Mouse (Mus musculus): ENCODE data around the gene Satb1. TPM values are rescaled to one million over a fixed set of nuclear protein-coding genes. Genes with fewer than 3 reads are reported as not detected.

The Satb1 gene
- total and polyA plus RNA-seq, 3 experiments: not detected

DNA sequence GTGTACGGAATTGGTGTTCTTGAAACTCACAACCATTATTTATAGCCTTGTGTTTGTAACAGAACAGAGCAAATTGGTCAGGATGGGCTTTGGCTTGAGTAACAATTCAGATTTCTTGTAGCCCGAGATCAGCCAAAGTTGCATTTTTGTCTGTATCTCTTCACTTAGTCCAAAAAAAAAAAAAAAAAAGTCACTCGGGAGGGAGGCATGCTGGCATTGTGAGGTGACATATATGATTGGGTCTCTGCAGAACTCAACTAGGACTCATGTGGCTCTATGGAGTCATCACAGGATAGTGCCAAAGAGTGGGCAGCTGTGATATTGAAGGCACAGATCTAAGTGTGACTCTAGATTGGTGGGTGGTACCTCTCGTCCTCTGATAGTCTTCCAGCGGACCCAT, 3.2 kb upstream of the Satb1 start:
- no peak for DNase-seq (ENCODE audit: extremely low read depth)
- Histone ChIP-seq H3K4me2 (ENCODE audit: insufficient read depth, low read depth, poor library complexity, severe bottlenecking) (no peak overlapping the region), H3K9me3 (replicated peaks; ENCODE audit: low read length) (peaks cover 56% of the 10 kb centered on the region), H3K36me3 (replicated peaks in 1 of 2; ENCODE audit: control insufficient read depth in 1 of 2, insufficient read depth in 1 of 2, low read length in 1 of 2) (no peaks in the 10 kb centered on the region), H3K9ac (ENCODE audit: insufficient read depth, low read depth) (no peak overlapping the region), H3K4me3 (replicated peaks in 1 of 3; ENCODE audit: low read depth in 2 of 3, low read length in 2 of 3, poor library complexity in 1 of 3) (no peak overlapping the region), H3K27me3 (replicated peaks) (no peaks in the 10 kb centered on the region), H3K4me1 (ENCODE audit: control insufficient read depth in 1 of 2, insufficient read depth in 2 of 2) (no peaks in the 10 kb centered on the region), H3K27ac (ENCODE audit: insufficient read depth, low read depth) (no peak overlapping the region), H3K79me2 (replicated peaks; ENCODE audit: control insufficient read depth, extremely low read depth, insufficient read depth, poor library complexity, severe bottlenecking) (no peaks in the 10 kb centered on the region)
- TF ChIP-seq PAX5 (IDR thresholded peaks at IDR 0.05; ENCODE audit: low read length) (no peak), TBP (conservative IDR thresholded peaks at IDR 0.05; ENCODE audit: low read depth, low read length) (no peak), GABPA (IDR thresholded peaks at IDR 0.05; ENCODE audit: insufficient replicate concordance, low read depth, low read length) (no peak), ZNF384 (IDR thresholded peaks at IDR 0.05; ENCODE audit: low read depth, low read length) (no peak), MYC (IDR thresholded peaks at IDR 0.05; ENCODE audit: low read depth, low read length) (no peak), NRF1 (IDR thresholded peaks at IDR 0.05; ENCODE audit: low read depth, low read length) (no peak), E2F4 (IDR thresholded peaks at IDR 0.05; ENCODE audit: insufficient replicate concordance, low read depth, low read length) (no peak), MAZ (IDR thresholded peaks at IDR 0.05; ENCODE audit: low read depth, low read length) (no peak), ELF1 (IDR thresholded peaks at IDR 0.05; ENCODE audit: low read depth, low read length) (no peak), RAD21 (IDR thresholded peaks at IDR 0.05; ENCODE audit: low read depth, low read length) (no peak), ZC3H11A (IDR thresholded peaks at IDR 0.05; ENCODE audit: low read depth, low read length) (no peak), BHLHE40 (IDR thresholded peaks at IDR 0.05; ENCODE audit: low read depth, low read length) (no peak), POLR2A (IDR thresholded peaks at IDR 0.05; ENCODE audit: low read depth, low read length) (no peak), USF1 (IDR thresholded peaks at IDR 0.05; ENCODE audit: low read depth, low read length) (no peak), USF2 (conservative IDR thresholded peaks at IDR 0.05; ENCODE audit: low read depth, low read length) (no peak)
- dilution Hi-C loops (cut with MboI; ENCODE audit: extremely low pct_ligation_motif_present, extremely low pct_unique_long_range_greater_than_20kb, low sequenced_read_pairs) (no loop called here), in situ Hi-C loops (cut with MboI; ENCODE audit: low pct_ligation_motif_present, low pct_unique_long_range_greater_than_20kb, low sequenced_read_pairs) (no loop called here)

DNA sequence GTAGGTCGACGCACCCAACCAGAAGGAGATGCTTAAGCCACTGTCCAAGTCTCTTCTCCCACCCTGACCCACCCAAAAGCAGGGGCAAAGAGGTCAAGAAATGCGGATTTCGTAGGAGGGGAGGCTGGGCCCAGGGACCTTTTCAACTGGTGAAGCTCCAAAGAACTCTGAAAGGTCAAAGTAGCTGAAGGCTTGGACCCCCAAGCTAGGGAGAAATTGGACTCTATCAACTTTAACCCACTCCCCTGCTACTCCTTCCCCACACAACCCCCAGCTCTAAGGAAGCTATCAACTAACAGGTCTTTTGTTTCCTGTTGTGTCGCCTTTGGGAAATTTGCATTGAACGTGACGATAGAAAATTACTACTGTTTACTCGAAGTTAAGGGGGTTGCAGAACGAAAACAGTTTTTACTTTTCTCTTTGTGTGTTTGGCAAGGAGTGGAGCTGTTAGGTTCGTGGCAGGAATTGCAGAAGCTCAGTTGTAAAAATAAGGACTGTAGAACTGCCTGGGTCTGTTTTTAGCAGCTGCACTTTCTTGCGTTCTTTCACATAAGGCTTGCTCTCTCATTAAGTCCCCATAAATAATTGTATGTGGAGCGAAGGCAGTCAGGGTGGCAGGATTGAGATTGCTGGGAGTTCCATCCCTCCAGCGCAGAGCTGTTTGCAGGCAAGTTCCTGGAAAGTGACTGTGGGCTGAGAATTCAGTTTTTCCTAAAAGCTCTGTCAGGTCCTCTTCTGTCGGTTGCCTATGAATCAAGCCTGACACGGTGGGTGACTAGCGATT, 680 bp upstream of the Satb1 start:
- in situ Hi-C loops (cut with MboI; ENCODE audit: low pct_ligation_motif_present, low pct_unique_long_range_greater_than_20kb, low sequenced_read_pairs) (no loop called here), dilution Hi-C loops (cut with MboI; ENCODE audit: extremely low pct_ligation_motif_present, extremely low pct_unique_long_range_greater_than_20kb, low sequenced_read_pairs) (no loop called here)
- no peak overlapping the region for H3K4me2 ChIP-seq (ENCODE audit: insufficient read depth, low read depth, poor library complexity, severe bottlenecking)
- no peaks in the 10 kb centered on the region for H3K79me2 ChIP-seq (replicated peaks; ENCODE audit: control insufficient read depth, extremely low read depth, insufficient read depth, poor library complexity, severe bottlenecking)
- peaks cover 45% of the 10 kb centered on the region for H3K9me3 ChIP-seq (replicated peaks; ENCODE audit: low read length)
- no peak for TF ChIP-seq PAX5 (IDR thresholded peaks at IDR 0.05; ENCODE audit: low read length)
- TF ChIP-seq GABPA (IDR thresholded peaks at IDR 0.05; ENCODE audit: insufficient replicate concordance, low read depth, low read length): no peak
- TF ChIP-seq CHD2 (IDR thresholded peaks at IDR 0.05; ENCODE audit: low read length): no peak
- no peak for TF ChIP-seq USF2 (conservative IDR thresholded peaks at IDR 0.05; ENCODE audit: low read depth, low read length)
- no peak for TF ChIP-seq EP300 (IDR thresholded peaks at IDR 0.05; ENCODE audit: low read length)
- TF ChIP-seq KAT2A (IDR thresholded peaks at IDR 0.05; ENCODE audit: insufficient replicate concordance, low read length): no peak
- no peak for TF ChIP-seq MAZ (IDR thresholded peaks at IDR 0.05; ENCODE audit: low read depth, low read length)
- TF ChIP-seq NRF1 (IDR thresholded peaks at IDR 0.05; ENCODE audit: low read depth, low read length): no peak
- TF ChIP-seq MXI1 (IDR thresholded peaks at IDR 0.05; ENCODE audit: low read depth, low read length): no peak
- TF ChIP-seq RAD21 (IDR thresholded peaks at IDR 0.05; ENCODE audit: low read depth, low read length): no peak
- DNase-seq (ENCODE audit: extremely low read depth): no peak
- H3K27me3 ChIP-seq (replicated peaks): no peaks in the 10 kb centered on the region
- H3K27ac ChIP-seq (ENCODE audit: insufficient read depth, low read depth): no peak overlapping the region
- no peaks in the 10 kb centered on the region for H3K4me1 ChIP-seq (ENCODE audit: control insufficient read depth in 1 of 2, insufficient read depth in 2 of 2)
- H3K36me3 ChIP-seq (replicated peaks in 1 of 2; ENCODE audit: control insufficient read depth in 1 of 2, insufficient read depth in 1 of 2, low read length in 1 of 2): no peaks in the 10 kb centered on the region
- H3K4me3 ChIP-seq (replicated peaks in 1 of 3; ENCODE audit: low read depth in 2 of 3, low read length in 2 of 3, poor library complexity in 1 of 3): no peak overlapping the region
- no peak overlapping the region for H3K9ac ChIP-seq (ENCODE audit: insufficient read depth, low read depth)

All from CH12.LX (cell line).